Mouse (Mus musculus): Measurements from ENCODE around the gene Ttc21a. TPM values are rescaled to one million over a fixed set of nuclear protein-coding genes. Genes with fewer than 3 reads are reported as not detected.

Ttc21a gene
- polyA plus RNA-seq, 1 experiment from 2014 or later, result 0.23 TPM

DNA sequence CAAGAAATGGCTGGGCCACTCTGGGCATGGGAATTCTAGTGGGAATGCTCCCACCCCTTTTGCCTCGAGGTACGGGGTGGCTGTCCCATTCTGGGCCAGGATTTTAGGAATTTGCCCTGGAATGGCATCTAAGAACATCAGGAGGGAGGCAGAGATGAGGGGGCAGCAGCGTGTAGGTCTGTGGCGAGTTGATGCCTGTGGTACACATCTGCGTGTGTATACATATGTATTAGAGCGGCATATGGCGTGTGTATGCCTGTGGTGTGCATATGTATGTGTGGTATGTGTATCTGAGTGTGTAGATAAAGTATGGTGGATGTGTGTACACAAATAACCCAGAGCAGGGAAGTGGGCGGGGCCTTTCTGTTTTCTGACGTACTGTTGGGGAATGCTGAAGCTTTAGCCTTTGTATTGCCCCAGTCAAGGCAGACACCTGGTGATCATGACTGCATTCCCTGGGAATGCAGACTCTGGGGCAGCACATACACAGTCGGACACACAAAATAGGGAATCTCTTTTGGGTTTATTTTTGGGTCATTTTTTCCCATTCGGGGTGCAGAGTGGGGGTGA is 75.9 kb downstream of the Ttc21a start:
- no peaks in the 10 kb centered on the region for H3K36me3 ChIP-seq (ENCODE audit: control insufficient read depth, insufficient read depth, low read length)
- no peaks in the 10 kb centered on the region for H3K9me3 ChIP-seq (ENCODE audit: control insufficient read depth, low read length)
- 79% methylated on average over 11 of the region's 11 CpGs for WGBS
- ATAC-seq (ENCODE audit: low FRiP score) (no peak), DNase-seq (ENCODE audit: low spot score) (no peak)
- H3K4me2 ChIP-seq (replicated peaks; ENCODE audit: low read depth, low read length), result no peak overlapping the region
- H3K27me3 ChIP-seq (ENCODE audit: control insufficient read depth, insufficient read depth, low read length), result no peaks in the 10 kb centered on the region; the same call in 1 of the 2 replicates
- no peak overlapping the region for H3K27ac ChIP-seq (ENCODE audit: low read depth, low read length)
- H3K4me1 ChIP-seq (replicated peaks; ENCODE audit: control insufficient read depth, insufficient read depth, low read length), result no peaks in the 10 kb centered on the region; the same call in 1 of the 2 replicates
- no peak overlapping the region for H3K4me3 ChIP-seq (ENCODE audit: low read depth, low read length)
- no peak overlapping the region for H3K9ac ChIP-seq (ENCODE audit: low read depth, low read length)

DNA sequence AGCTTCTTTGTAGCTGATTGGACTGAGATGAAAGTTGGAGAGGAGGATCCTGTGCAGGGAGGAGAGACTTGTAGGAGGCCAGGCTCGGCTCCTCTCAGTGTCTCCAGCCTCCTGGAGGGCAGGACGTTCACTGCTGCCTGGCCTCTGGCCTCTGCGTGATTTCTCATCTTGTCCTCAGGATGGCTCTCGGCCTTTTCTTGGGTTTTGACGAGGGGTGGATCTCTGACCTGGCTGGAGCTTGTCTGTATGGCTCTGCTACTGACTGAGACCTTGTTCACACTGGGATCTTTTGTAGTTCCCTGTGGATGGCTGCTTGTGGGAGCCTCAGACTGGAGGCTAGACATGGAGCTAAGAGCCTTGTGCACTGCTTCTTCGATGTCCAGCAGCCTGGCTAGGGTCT is 77.4 kb downstream of the Ttc21a start:
- ATAC-seq (ENCODE audit: low FRiP score) (no peak), DNase-seq (ENCODE audit: low spot score) (no peak)
- Histone ChIP-seq H3K27me3 (ENCODE audit: control insufficient read depth, insufficient read depth, low read length) (no peaks in the 10 kb centered on the region; the same call in 1 of the 2 replicates), H3K4me3 (ENCODE audit: low read depth, low read length) (no peak overlapping the region), H3K4me2 (replicated peaks; ENCODE audit: low read depth, low read length) (no peak overlapping the region), H3K27ac (ENCODE audit: low read depth, low read length) (no peak overlapping the region), H3K4me1 (replicated peaks; ENCODE audit: control insufficient read depth, insufficient read depth, low read length) (no peaks in the 10 kb centered on the region; the same call in 1 of the 2 replicates), H3K36me3 (ENCODE audit: control insufficient read depth, insufficient read depth, low read length) (no peaks in the 10 kb centered on the region), H3K9ac (ENCODE audit: low read depth, low read length) (no peak overlapping the region), H3K9me3 (ENCODE audit: control insufficient read depth, low read length) (no peaks in the 10 kb centered on the region)
- 61% methylated on average over 6 of the region's 6 CpGs for WGBS

DNA sequence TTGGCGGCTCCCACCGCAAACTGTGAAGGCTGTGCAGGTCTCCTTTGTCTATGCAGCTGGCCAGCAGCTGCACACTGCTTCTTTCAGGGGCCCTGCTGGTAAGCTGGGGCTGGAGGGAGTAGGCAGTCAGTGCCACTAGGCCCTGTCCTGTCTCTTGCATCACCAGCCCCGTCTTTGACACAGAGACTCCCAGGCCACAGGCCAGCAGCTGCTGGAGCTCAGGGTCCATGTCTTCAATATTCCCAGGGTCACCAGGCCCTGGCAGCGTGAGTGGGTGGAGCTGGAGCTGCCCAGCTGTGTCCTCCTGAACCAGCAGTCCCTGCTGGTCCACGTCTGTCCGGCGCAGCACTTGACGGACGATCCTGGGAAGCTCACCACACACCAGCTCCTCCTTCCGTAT is 79.5 kb downstream of the Ttc21a start:
- 67% methylated on average over 10 of the region's 10 CpGs for WGBS
- H3K27me3 ChIP-seq (ENCODE audit: control insufficient read depth, insufficient read depth, low read length), result no peaks in the 10 kb centered on the region
- DNase-seq (ENCODE audit: low spot score), result no peak
- no peaks in the 10 kb centered on the region for H3K36me3 ChIP-seq (ENCODE audit: control insufficient read depth, insufficient read depth, low read length)
- ATAC-seq (ENCODE audit: low FRiP score), result no peak
- no peak overlapping the region for H3K4me2 ChIP-seq (replicated peaks; ENCODE audit: low read depth, low read length)
- H3K9ac ChIP-seq (ENCODE audit: low read depth, low read length), result no peak overlapping the region
- H3K9me3 ChIP-seq (ENCODE audit: control insufficient read depth, low read length), result no peaks in the 10 kb centered on the region
- H3K4me3 ChIP-seq (ENCODE audit: low read depth, low read length), result no peak overlapping the region
- H3K27ac ChIP-seq (ENCODE audit: low read depth, low read length), result no peak overlapping the region; the same call in 1 of the 2 replicates
- no peaks in the 10 kb centered on the region; the same call in 1 of the 2 replicates for H3K4me1 ChIP-seq (replicated peaks; ENCODE audit: control insufficient read depth, insufficient read depth, low read length)

Other genes with a start within 250 kb of the Ttc21a start
- gene Scn10a, start 218.3 kb upstream of the Ttc21a start, polyA plus RNA-seq (2014; fragmentation: Nextera tagmentation; extraction: Ambion mirVana), result 0.26 and 0.36 TPM in 2 replicates
- gene Scn11a, start 112.2 kb upstream of the Ttc21a start, polyA plus RNA-seq (2014; fragmentation: Nextera tagmentation; extraction: Ambion mirVana), result 0.03 TPM in 1 of 2 replicates, not detected in the other
- gene Wdr48, start 42.7 kb upstream of the Ttc21a start, polyA plus RNA-seq (2014; fragmentation: Nextera tagmentation; extraction: Ambion mirVana), result 64.0 and 71.8 TPM in 2 replicates
- gene Gorasp1, start within 50 bp of the Ttc21a start, polyA plus RNA-seq (2014; fragmentation: Nextera tagmentation; extraction: Ambion mirVana), result 17.3 and 18.5 TPM in 2 replicates
- gene Csrnp1, start 47.1 kb downstream of the Ttc21a start, polyA plus RNA-seq (2014; fragmentation: Nextera tagmentation; extraction: Ambion mirVana), result 0.62 and 1.3 TPM in 2 replicates
- 0.04 TPM in 1 of 2 replicates, not detected in the other for gene Xirp1, start 86.0 kb downstream of the Ttc21a start, polyA plus RNA-seq (2014; fragmentation: Nextera tagmentation; extraction: Ambion mirVana)
- 4.3 and 7.2 TPM in 2 replicates for gene Cx3cr1, start 132.3 kb downstream of the Ttc21a start, polyA plus RNA-seq (2014; fragmentation: Nextera tagmentation; extraction: Ambion mirVana)
- gene Ccr8, start 154.5 kb downstream of the Ttc21a start, polyA plus RNA-seq (2014; fragmentation: Nextera tagmentation; extraction: Ambion mirVana), result not detected in 2 replicates
- gene Slc25a38, start 172.8 kb downstream of the Ttc21a start, polyA plus RNA-seq (2014; fragmentation: Nextera tagmentation; extraction: Ambion mirVana), result 40.8 and 41.7 TPM in 2 replicates
- 1,430 and 1,488 TPM in 2 replicates for gene Rpsa, start 190.1 kb downstream of the Ttc21a start, polyA plus RNA-seq (2014; fragmentation: Nextera tagmentation; extraction: Ambion mirVana)
- gene Mobp, start 212.1 kb downstream of the Ttc21a start, polyA plus RNA-seq (2014; fragmentation: Nextera tagmentation; extraction: Ambion mirVana), result 0.36 TPM in 1 of 2 replicates, not detected in the other